Comparison of ENCODE assay signal across 18 mouse cellular contexts in the genomic region with DNA sequence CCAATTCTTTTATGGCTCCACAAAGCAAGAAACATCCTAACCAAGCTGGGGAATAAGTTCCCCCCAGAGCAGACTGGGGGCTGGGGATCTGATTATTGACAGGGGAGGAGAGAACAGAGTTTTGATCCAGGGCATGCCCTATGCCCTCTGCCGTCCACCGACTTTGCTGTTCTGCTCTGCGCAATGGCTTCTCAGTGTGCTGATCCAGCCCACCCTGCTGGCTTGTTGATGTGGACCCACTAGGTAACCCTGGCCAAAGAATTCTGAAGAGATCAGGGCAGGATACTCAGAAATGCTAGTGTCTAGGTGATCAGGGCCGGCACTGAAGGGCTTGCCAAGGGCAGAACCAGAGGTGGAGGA.
"Had no signal": no experiment of that assay in that cellular context is flagged by ENCODE, and none has a peak within 500 bp of the region (broad histone marks: within the 10 kb centered on the region; RNA-seq: fewer than 3 reads in every experiment).

No protein-coding gene starts in this region.

- ATAC-seq: midbrain, embryonic 16.5 days had no signal

- H3K4me3 ChIP-seq: kidney, embryonic 15.5 days; layer of hippocampus, adult 2 months; liver, embryonic 13.5 days; midbrain, embryonic 12.5 days; myocyte; neural tube, embryonic 13.5 days had no signal

- DNase-seq: kidney, adult 2 months; kidney, postnatal 14 days; layer of hippocampus, adult 9-11 months; liver, embryonic 13.5 days; lung, adult 2 months; lung, postnatal 14 days; lung, postnatal 4 days; retina, postnatal 1 day; right cerebral cortex, postnatal 25 days; spleen, adult 18-20 months; thymus, adult 18-20 months; thymus, postnatal 36 days had no signal

- H3K9ac ChIP-seq: kidney, embryonic 15.5 days; liver, embryonic 13.5 days; midbrain, embryonic 12.5 days; neural tube, embryonic 13.5 days had no signal

- H3K36me3 ChIP-seq: kidney, embryonic 15.5 days; liver, embryonic 13.5 days; midbrain, embryonic 12.5 days; neural tube, embryonic 13.5 days had no signal

- H3K9me3 ChIP-seq: kidney, embryonic 15.5 days; liver, embryonic 13.5 days; midbrain, embryonic 12.5 days; neural tube, embryonic 13.5 days had no signal

- H3K4me1 ChIP-seq: liver, embryonic 13.5 days; midbrain, embryonic 12.5 days; neural tube, embryonic 13.5 days had no signal

- H3K4me2 ChIP-seq: kidney, embryonic 15.5 days; liver, embryonic 13.5 days; midbrain, embryonic 12.5 days; neural tube, embryonic 13.5 days had no signal

- H3K27ac ChIP-seq: layer of hippocampus, adult 2 months; liver, embryonic 13.5 days; midbrain, embryonic 12.5 days; neural tube, embryonic 13.5 days had no signal

- H3K27me3 ChIP-seq: kidney, embryonic 15.5 days; liver, embryonic 13.5 days; midbrain, embryonic 12.5 days had no signal
